Mouse (Mus musculus): ENCODE measurements around the gene Cars2.

DNA sequence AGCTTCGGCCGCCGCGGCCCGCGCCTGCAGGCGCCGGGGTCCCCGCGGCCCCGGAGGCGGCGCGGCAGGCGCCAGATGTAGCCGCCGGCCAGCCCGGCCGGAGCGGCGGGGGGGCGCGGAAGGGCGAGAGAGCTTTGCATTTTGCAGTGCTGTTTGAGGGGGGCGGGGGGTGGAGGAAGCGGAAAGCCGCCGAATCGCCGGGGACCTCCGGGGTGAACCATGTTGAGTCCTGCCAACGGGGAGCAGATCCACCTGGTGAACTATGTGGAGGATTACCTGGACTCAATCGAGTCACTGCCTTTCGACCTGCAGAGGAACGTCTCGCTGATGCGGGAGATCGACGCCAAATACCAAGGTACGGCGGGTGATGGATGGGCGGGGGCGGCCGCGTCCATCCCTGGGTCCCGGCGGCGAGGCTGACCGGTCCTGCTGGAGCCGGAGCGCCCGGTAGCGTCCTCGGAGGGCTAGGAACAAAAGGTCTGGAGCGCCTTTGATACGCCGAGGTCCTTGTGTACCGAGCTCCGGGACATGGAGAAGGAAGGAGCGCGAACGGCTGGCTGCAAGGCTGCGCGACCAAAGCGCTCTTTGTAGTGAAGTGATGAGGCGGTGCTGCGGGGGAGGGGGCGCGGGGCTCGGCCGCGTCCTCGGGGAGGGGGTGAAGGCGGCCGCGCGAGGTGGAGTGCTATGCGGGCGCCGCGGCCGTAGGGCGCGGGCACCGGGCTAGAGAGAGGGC lies 6.3 kb upstream of the Cars2 start:
- no peak for TF ChIP-seq POLR2A (IDR thresholded peaks at IDR 0.05; ENCODE audit: extremely low read depth, insufficient read depth, low read length)
- TF ChIP-seq CTCF (IDR thresholded peaks at IDR 0.05; ENCODE audit: low read depth, low read length), result no peak
